Mouse (Mus musculus) gastrocnemius, postnatal 36 days (tissue): ENCODE results near the gene Taf6l. TPM values are rescaled to one million over a fixed set of nuclear protein-coding genes. Genes with fewer than 3 reads are reported as not detected.
"Not testable (repeated sequence)": the region's sequence is repeated elsewhere in the genome, so short reads cannot be mapped to it uniquely, and the experiment has no call there.

Experiments
- DNase-seq, 2 experiments: peaks; one replicate each; pipeline ENCODE4 v3.0.0; 2022
- intact Hi-C: fragments of 180-260 bp; cut with DNase I; formaldehyde crosslinking; loops from one replicate; pipeline ENCODE4 v1.15.1; 2025
- microRNA-seq, 2 experiments: library from miRNA; unstranded; fragments of <30 nt; microRNA quantifications; one replicate each; pipeline ENCODE4 v1.2.0; 2021
- total RNA-seq, 2 experiments: library from RNA; stranded (reverse); gene quantifications; 2 replicates each; pipeline ENCODE4 v1.2.3; 2021

The Taf6l gene
- total RNA-seq, 2 experiments from 2014 or later, result 4.6 to 4.9 TPM

DNA sequence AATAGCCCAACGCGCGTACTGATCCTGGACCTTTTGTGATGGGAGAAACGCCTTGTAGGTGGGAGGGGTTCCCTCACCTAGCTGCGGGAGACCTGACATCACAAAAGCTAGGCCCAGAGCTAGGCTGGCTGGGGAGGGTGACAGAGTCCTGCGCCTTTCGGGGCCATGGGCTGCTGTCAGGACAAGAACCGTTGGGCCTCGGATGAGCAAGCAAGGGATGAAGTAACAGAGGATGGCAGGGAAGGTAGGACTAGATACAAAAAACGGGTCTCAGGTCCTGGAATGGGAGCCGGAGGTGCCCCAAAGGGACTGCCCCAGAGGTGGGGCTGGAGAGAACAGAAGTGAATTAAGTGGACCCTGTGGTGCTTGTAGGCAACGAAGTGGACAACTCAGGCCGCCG, 45.6 kb downstream of the Taf6l start, which contains the start of gene 1700092M07Rik:
Gene 1700092M07Rik, plus strand, starts transcription at position 116 of the 400 bp plus-strand sequence.
- no peak for DNase-seq
- intact Hi-C loops, result no loop called here

DNA sequence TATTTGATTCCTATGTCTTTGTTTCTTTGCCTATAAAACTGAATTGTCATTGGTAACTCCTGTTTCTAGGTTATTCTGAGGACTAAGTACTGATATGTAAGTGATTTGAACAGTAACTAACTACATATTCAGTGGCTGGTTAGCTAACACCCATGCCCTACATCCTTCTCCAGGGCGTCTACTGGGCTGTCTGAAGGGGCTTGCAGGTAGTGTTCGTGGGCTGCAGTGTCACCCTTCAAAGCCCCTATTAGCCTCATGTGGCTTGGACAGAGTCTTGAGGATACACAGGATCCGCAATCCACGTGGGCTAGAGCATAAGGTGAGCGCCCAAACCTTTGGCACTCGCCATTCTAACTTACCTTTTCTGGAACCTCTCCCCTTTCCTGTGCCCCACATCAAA, 46.6 kb downstream of the Taf6l start:
- intact Hi-C loops, result no loop called here
- no peak for DNase-seq

GRCm38 (mm10) chr19:8738911-8739310, 47.3 kb downstream of the Taf6l start:
- intact Hi-C loops, result no loop called here

GRCm38 (mm10) chr19:8736160-8736467, 50.1 kb downstream of the Taf6l start:
- intact Hi-C loops, result no loop called here
- DNase-seq, result no peak

More at GRCm38 (mm10) chr19:8738911-8739310, 47.3 kb downstream of the Taf6l start:
- no peak for DNase-seq

DNA sequence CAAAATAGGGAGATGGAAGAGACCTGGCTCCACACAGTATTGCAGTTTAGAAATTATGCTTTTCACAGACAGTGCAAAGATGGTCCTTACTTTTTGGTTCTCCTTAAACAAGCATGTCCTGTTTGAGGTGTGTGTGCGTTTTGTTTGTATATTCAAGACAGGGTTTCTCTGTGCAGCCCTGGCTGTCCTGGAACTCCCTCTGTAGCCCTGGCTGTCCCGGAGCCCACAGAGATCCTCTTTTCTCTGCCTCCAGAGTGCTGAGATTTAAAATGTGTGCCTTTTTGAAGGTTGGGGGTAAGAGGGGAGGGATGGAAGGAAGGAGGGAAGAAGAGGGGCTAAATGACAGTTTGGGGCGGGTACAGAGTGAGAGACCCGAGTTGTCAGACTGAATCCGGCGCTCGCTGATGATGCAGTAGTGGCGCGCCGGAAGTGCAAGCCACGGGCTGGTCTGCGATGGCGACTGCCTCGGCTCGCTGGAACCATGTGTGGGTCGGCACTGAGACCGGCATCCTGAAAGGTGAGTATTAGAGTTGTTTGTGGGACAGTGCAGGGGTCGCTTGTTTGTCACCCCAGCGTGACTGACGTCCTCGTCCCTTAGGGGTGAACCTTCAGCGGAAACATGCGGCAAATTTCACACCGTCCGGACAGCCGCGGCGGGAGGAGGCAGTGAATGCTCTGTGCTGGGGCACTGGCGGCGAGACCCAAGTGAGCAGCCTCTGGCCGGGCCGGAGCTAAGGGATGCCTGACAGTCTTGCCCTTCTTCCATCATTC, 50.6 kb downstream of the Taf6l start, which contains the start of gene Wdr74:
Gene Wdr74, plus strand, starts transcription at position 439 of the 771 bp plus-strand sequence.
- intact Hi-C loops, result no loop called here
- peak; percentile 85 to 88 for DNase-seq

DNA sequence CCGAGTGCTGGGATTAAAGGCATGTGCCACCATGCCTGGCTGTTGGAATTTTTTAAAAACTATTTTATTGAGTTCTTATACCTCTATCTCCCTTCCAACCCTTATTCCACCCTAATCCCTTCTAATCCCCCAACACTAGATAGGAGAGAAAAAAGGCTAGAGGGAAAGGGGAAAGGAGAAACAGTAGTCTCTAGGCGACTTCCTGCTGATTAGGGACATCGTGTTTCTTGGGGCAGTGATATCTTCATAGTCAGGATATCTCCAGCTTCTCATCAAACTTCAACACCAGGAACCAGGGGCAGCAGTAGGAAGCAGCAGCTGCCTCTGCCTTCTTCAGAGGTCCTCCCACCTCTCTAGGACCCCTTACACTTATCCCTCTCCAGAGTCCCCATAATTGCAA, 51.9 kb downstream of the Taf6l start:
- intact Hi-C loops, result no loop called here
- DNase-seq, result no peak

GRCm38 (mm10) chr19:8728335-8729099, 57.7 kb downstream of the Taf6l start:
- intact Hi-C loops, DNase-seq: not testable (repeated sequence)

DNA sequence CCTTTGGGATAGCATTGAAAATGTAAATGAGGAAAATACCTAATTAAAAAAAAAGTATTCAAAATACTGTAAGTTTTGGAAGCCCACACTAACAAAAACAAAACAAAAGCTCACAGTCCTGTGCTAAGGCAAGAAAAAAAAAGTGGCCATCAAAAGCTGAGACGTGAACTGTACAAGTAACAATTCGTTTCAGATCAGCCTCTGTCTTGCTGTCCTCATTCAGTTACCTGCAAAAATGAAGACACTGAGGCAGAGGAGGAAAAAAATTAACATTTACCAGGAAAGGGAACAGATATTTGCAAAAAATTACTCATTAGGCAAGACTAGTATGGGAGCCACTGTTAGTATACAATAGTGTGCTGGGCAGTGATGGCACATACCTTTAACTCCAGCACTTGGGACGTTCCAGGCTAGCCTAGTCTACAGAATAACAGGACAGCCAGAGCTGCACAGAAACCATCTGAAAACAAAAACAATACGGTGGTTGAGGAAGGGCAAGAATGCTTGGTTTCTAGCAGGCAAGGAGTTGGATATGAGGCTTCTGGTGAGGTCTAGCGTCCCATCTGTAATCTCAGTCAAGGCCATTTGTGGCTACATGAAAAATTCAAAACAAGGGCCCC, 58.6 kb downstream of the Taf6l start:
- no peak for DNase-seq
- intact Hi-C loops, result no loop called here

GRCm38 (mm10) chr19:8726609-8727390, 59.4 kb downstream of the Taf6l start:
- intact Hi-C loops, result no loop called here

DNA sequence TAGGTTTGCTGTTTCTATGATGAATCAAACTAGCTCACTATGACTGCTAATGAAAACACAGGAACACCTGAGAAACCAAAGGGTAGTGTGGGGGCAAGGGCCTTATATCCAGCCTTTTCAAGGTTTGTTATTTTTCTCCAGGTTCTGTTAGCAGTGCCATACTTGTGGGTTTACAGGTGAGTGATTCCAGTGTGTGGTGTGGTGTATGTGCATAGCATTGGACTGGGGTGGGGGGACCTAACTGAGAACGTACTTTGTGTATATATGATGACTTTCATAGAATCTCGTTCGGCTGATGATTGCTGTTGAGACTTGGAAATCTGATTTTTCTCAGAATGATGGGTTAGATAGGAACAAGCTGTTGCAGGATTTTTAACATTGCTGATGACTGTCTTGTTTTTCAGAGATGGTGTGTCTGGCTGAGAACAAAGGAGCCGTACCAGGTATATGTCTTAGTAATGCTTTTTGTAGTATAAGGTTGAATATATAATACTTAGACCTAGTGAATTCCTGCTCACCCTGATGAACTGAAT, 61.1 kb downstream of the Taf6l start:
- intact Hi-C loops, result no loop called here
- DNase-seq, result no peak

More at GRCm38 (mm10) chr19:8726609-8727390, 59.4 kb downstream of the Taf6l start:
- no peak for DNase-seq

Small RNA genes within 50 kb of the gene (microRNA-seq; reads per million reads assigned to microRNA genes)
- gene Mir6992, result 0 reads per million in 2 experiments

Other genes starting within 250 kb of the Taf6l start
- gene Slc22a8, start 195.2 kb downstream of the Taf6l start, total RNA-seq, result not detected
- gene Slc22a6, start 168.4 kb downstream of the Taf6l start, total RNA-seq, result not detected
- gene Chrm1, start 122.6 kb downstream of the Taf6l start, total RNA-seq, result not detected
- 10 to 100 TPM; 27.9 to 30.0 TPM for gene Slc3a2, start 63.0 kb downstream of the Taf6l start, total RNA-seq
- gene Wdr74, start 50.6 kb downstream of the Taf6l start, total RNA-seq, result 10 to 100 TPM; 15.2 to 20.4 TPM
- under 1 TPM in 1 of 2 experiments, not detected in 1; 0.66 TPM for gene 1700092M07Rik, start 45.7 kb downstream of the Taf6l start, total RNA-seq
- gene Stx5a, start 45.0 kb downstream of the Taf6l start, total RNA-seq, result 10 to 100 TPM; 19.0 to 19.9 TPM
- gene Nxf1, start 29.3 kb downstream of the Taf6l start, total RNA-seq, result 10 to 100 TPM; 24.1 to 32.9 TPM
- gene Tmem223, start 15.4 kb downstream of the Taf6l start, total RNA-seq, result 10 to 100 TPM; 79.6 to 84.2 TPM
- 1 to 10 TPM; 6.1 to 8.2 TPM for gene Tmem179b, start 11.9 kb downstream of the Taf6l start, total RNA-seq
- gene Polr2g, start 12.2 kb upstream of the Taf6l start, total RNA-seq, result 10 to 100 TPM; 32.0 to 35.4 TPM
- under 1 TPM; 0.42 to 0.74 TPM for gene Zbtb3, start 16.1 kb upstream of the Taf6l start, total RNA-seq
- gene Ttc9c, start 32.9 kb upstream of the Taf6l start, total RNA-seq, result 1 to 10 TPM; 9.2 TPM
- 10 to 100 TPM; 31.0 to 36.6 TPM for gene Hnrnpul2, start 33.6 kb upstream of the Taf6l start, total RNA-seq
- 1 to 10 TPM in 1 of 2 experiments, not detected in 1; 1.4 TPM for gene AC129217.1, start 43.4 kb upstream of the Taf6l start, total RNA-seq
- gene Bscl2, start 51.0 kb upstream of the Taf6l start, total RNA-seq, result 10 to 100 TPM; 15.9 to 17.8 TPM
- not detected for gene Gng3, start 52.8 kb upstream of the Taf6l start, total RNA-seq
- gene Lrrn4cl, start 64.4 kb upstream of the Taf6l start, total RNA-seq, result 1 to 10 TPM; 5.8 to 8.8 TPM
- gene Ubxn1, start 85.1 kb upstream of the Taf6l start, total RNA-seq, result 100 to 1,000 TPM; 197 to 321 TPM
- 10 to 100 TPM; 56.4 to 67.2 TPM for gene Uqcc3, start 94.5 kb upstream of the Taf6l start, total RNA-seq
- gene Lbhd1, start 97.3 kb upstream of the Taf6l start, total RNA-seq, result 1 to 10 TPM; 3.5 TPM
- not detected for gene Gm49403, start 97.5 kb upstream of the Taf6l start, total RNA-seq
- gene 1810009A15Rik, start 102.4 kb upstream of the Taf6l start, total RNA-seq, result 10 to 100 TPM; 15.6 to 17.1 TPM
- gene Gm49416, start 102.5 kb upstream of the Taf6l start, total RNA-seq, result under 1 TPM in 1 of 2 experiments, not detected in 1; 0.84 TPM
- gene Ints5, start 106.6 kb upstream of the Taf6l start, total RNA-seq, result 1 to 10 TPM; 8.4 to 9.4 TPM
- 10 to 100 TPM; 19.3 to 19.9 TPM for gene Ganab, start 111.7 kb upstream of the Taf6l start, total RNA-seq
- gene B3gat3, start 134.0 kb upstream of the Taf6l start, total RNA-seq, result 10 to 100 TPM; 28.3 to 31.2 TPM
- gene Rom1, start 142.9 kb upstream of the Taf6l start, total RNA-seq, result 10 to 100 TPM in 1 of 2 experiments, 1 to 10 TPM in 1; 6.9 to 11.0 TPM
- 1 to 10 TPM; 5.1 to 7.3 TPM for gene Eml3, start 143.1 kb upstream of the Taf6l start, total RNA-seq
- 10 to 100 TPM; 19.4 to 24.1 TPM for gene Mta2, start 155.5 kb upstream of the Taf6l start, total RNA-seq
- 1 to 10 TPM; 6.0 to 7.7 TPM for gene Tut1, start 167.4 kb upstream of the Taf6l start, total RNA-seq
- gene Eef1g, start 180.6 kb upstream of the Taf6l start, total RNA-seq, result 100 to 1,000 TPM; 441 to 447 TPM
- gene Ahnak, start 202.9 kb upstream of the Taf6l start, total RNA-seq, result 100 to 1,000 TPM; 171 to 208 TPM